Mouse (Mus musculus) megakaryocyte, embryonic 14.5 days (primary cell): Measurements from ENCODE around the gene Plscr1.

ENCODE experiments used
- FLI1 ChIP-seq: IDR thresholded peaks from 2 replicates; pipeline ENCODE4 v1.6.1; 2012; ENCODE audit warnings: low read length, inconsistent platforms, mixed read lengths
- GATA1 ChIP-seq: IDR thresholded peaks from 3 replicates; pipeline ENCODE4 v1.6.1; 2012; ENCODE audit warnings: mixed read lengths, low read length, inconsistent platforms, borderline replicate concordance

GRCm38 (mm10) chr9:92249987-92250772 is 630 bp downstream of the Plscr1 start:
- TF ChIP-seq GATA1 (no peak), FLI1 (no peak)
